Mouse (Mus musculus) embryo, embryonic 11.5 days (tissue): ENCODE measurements around the gene Cmklr1.

ENCODE experiments used
- DNase-seq: peaks from one replicate; pipeline ENCODE4 v3.0.0-alpha.2; 2012; ENCODE audit warnings: low read depth, low spot score

Cmklr1 gene

DNA sequence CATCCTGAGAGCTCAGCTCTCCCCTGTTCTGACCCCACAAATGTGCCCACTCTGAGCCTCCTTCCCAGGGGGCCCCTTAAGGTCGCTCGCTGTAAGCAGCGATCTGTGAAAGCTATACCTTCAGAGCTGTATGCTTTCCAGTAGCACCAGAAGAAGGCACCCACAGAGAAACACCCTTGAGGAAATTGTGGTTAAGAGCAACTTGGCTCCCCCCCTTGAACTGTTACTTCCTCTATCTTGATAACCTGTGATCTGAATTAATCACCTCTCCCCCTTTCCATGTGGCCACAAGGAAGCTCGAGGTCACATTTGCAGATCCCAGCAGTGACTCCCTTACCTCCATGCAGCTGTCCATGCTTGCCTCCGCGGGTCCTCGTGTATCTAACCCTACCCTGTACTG is 29.2 kb downstream of the Cmklr1 start:
- DNase-seq = no peak

DNA sequence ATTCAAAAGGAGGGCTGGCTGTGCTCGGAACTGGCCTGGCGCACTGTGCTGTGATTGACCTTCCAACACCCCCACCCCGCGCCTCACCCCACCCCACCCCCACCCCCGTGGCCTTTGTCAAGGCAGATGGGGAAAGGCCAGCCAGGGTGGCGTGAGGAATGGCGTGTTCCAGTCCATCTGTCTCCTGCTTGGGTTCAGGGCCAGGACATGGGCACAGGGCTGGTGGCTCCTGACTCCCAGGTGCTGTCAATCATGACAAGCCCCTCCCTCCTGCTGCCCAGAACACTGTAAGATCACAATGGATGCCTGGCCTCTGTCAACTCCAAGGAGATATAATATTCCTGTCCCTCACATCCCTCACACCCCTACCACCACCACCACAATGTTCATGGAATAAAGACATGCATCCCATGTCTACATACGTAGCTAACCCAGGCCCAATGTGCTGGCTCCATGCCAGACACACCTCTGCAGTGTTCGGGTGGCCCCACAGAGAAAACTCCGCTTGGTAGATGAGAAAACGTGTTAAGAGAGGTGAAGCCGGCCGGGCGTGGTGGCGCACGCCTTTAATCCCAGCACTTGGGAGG is 30.0 kb downstream of the Cmklr1 start:
- DNase-seq = no peak

DNA sequence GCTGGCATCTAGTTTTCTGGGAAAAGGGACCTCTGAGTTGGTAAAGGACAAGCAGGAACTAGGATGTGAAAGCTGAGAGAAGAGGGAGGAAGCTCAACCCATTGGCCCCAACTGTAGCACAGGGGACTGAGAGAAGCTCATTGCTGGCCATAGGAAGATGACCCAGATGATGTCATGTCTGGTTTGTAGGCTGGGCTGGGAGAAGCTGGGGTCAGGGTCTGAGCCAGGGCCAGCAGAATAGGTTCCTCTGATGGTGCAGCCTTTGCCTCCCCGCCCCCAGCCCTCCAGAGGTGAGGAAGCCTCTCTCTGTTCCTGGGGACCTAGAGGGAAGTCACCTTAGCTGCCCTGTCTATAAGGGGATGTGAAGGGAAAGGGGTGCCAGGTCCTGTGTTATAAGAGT is 31.1 kb downstream of the Cmklr1 start:
- no peak for DNase-seq

DNA sequence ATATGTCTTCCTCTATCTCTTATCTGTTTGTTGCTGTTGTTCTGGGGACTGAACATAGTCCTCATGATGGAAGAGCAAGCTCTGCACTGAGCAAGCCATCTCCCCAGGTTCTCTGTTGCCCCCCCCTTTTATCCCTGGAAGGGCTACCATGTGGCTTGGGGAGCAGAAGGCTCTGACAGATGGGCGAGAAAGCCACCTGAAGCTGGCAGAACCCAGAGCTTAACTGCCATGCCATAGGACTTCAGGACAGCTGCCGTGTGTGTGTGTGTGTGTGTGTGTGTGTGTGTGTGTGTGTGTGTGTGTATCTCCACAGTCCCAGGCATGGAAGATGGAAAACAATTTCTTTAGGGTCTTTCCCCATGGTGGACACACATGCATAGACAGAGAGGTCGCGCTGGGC is 31.5 kb downstream of the Cmklr1 start:
- no peak for DNase-seq

DNA sequence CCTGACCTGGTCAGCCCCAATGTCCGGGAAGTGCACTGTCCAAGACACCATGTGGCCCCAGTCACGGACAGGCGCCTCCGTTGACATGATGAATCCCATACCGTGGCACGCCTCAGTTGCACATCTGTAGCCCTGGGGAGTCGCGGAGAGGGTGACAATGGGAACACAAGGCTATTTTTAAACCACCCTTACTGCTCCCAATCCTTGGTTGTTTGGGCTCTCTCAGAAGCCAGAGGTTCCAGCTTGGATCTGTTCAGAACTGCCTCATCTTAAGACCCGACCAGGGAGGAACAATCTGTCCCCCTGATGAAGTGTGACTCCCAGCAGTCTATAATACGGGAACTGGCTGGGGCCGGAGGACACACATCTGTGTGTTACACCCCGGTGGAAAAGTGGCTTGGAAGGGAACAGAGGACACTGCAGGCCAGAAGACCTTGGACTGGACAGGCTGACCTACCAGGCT is 38.4 kb downstream of the Cmklr1 start:
- DNase-seq = no peak

DNA sequence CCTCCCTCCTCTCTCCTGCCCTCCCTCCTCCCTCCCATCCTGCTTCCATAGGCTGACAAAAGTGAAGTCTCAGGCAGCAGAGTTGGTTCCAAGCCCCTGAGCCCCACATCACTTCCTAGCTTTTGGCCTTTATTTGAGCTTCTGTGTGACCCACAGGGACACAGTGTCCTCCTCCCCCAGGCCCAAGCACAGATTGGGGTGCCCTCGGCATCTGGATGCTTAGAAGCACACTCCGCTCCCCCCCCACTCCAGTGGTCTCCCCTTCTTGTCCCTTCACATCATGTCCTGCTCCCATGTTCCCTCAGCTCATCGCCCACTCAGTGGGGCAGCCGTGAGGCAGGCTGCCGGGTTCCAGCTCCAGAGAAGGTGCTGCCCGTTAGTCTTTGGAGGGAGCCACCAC is 39.1 kb downstream of the Cmklr1 start:
- DNase-seq = no peak

DNA sequence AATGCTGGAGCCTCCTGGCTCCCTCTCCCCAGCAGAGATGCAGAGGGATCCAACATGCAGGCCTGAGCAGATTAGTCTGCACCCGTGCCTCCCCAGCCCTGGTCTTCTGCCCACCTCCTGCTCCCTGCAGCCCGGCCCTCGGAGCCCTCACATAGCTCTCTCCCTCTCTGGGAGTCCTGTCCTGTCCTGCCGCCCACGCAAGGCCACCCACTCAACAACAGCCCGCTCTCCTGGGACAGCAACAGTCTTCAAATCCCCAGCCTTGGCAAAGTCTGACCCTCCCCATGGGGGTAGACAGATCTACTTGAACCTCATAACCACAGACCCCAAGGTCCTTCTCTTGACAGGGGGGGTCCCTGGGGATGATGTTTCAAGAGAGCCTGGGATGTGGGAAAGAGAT is 39.7 kb downstream of the Cmklr1 start:
- no peak for DNase-seq

DNA sequence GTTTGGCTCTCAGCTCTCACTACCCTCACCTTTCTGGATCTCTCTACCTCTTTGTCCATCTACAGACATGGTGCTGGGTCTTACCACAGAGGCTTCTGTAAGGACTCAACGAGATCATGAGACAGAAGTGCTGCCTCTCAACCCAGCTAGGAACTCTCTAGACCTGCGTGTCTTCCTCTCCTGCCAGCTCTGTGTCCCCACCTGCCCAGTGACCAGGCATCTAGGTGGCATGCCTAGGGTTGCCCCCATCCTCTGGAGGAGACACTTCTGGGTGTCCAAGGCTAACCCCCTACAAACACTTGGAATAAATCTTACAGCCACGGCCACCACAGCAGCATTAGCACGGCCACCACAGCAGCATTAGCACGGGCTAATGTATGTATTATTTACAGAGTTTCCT is 40.3 kb downstream of the Cmklr1 start:
- no peak for DNase-seq

DNA sequence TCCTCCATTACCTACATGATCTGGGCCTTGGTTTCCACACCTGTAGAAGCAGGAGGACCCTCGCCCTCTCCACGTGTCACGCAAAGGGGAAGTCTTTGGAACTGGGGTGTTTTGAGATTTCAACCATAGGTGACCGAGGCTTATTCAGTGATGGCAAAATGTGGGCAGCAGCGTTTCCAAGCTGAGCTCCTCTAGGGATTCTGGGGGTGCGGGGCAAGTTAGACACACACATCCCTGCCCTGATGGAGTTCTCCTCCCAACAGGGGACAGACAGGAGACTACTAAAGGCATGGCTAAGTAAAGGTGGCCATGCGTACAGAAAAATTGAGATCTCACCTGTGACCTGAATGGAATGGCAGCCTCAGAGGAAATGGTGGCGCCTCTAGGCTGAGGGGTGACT is 41.7 kb downstream of the Cmklr1 start:
- no peak for DNase-seq

DNA sequence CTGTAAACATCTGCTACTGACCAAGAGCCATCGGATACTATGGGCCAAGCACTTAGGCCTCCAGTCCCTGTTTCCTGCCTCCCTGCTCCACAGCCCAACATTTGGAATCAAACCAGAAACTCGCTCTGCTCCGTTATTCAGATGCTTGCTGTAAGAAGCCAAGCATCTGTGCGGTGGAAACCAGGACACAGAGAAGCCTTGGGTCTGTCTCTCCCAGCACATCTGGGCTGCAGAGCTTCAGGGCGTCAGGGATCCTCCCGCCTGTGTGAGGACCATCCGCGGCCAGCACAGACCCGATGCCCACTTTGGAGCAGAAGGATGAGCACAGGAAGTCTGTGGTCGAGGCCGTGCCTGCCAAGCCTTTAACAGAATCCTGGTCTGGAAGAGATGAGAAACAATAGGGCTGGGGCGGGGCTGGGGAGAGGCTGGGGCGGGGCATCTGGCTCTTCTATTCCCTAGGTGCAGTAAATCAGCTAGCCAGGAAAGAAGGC is 42.2 kb downstream of the Cmklr1 start:
- no peak for DNase-seq

DNA sequence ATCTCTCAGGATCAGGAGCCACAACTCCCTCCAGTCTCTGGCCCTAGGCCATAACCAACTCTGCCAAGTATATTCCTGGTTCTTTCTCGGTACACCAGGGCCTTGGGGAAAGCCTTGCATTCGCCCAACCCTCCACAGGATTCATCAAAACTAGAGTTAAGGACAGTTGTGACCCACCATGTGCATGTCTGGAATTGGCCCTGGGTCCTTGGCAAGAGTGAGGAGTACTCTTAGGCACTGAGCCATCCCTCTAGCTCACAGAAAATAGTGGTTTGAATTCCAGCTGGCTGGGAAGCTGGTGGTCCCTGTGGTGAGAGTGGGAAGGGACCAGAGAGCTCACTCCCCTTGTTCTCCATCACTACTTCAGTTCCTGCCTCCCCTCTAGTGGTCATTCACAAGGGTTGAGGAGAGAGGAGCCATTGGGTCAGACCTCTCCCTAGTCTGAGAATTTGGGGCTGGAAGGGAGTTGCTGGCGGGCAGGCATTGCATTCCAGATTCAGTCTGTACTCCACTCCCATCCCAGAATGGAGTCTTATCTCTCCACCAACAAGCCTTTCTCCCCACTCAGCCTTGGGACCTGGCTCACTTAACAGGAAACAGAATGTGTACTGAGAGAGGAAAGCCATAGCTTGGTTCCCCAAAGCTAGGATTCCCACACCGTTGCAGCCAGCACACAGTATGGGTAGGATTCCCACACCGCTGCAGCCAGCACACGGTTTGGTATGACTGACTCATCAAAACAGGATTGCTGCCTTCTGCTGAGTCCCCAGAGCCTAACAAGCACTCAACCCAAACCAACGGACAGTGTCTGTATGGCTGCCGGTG is 43.1 kb downstream of the Cmklr1 start:
- no peak for DNase-seq

DNA sequence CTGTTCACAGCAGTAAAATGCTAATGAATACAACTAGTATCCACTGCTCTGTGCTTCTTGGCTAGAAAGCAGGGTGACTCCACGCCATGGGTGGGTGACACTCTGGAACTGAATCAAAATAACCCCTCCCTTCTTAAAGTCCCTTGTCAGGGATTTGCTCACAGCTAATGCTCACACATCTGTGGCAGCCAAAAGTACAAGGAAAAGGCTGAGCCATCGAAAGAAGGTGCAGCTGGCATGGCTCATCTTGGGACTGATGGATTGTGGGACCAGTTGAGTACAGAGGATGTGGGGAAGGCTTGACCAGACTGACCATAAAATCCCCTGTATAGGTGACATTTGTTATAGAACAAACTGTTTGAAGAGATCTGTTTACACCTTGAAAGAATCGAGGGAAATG is 44.1 kb downstream of the Cmklr1 start:
- DNase-seq = no peak

DNA sequence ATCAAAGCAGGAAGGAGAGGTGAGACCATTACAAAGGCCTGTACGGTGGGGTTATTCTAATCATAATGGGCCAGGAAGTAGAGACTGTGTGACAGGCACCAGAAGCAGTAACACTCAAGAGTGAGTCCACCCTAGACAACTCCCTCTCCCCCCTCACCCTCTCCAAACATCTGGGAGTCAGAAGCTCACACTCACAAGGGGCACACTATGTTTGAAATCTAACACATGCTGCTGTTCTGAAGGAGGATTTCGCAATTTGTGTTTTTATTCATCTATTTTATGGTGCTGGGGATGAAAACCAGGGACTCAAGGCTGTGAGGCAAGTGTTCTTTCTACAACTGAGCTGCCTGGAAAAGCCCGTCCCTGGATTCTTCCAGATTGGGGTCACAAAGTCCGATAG is 45.5 kb downstream of the Cmklr1 start:
- no peak for DNase-seq

DNA sequence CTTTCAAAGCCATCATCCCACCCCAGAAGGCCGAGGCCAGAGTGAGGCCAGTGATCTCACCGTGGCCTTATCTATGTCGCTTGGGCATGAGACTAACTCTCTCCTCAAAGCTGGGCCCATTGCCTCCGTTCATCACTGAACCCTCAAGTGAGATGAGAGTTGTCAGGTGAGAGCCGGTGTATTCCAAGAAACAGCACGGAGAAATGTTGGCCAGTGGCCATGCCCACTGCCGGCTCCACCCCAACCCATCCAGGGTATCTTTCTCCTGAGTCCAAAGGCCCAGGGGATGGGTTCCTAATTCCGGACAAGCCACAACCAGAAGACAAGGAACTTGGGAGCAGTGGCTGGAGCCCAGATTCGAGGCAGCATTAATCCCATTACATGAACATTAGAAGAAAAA is 46.8 kb downstream of the Cmklr1 start:
- no peak for DNase-seq

DNA sequence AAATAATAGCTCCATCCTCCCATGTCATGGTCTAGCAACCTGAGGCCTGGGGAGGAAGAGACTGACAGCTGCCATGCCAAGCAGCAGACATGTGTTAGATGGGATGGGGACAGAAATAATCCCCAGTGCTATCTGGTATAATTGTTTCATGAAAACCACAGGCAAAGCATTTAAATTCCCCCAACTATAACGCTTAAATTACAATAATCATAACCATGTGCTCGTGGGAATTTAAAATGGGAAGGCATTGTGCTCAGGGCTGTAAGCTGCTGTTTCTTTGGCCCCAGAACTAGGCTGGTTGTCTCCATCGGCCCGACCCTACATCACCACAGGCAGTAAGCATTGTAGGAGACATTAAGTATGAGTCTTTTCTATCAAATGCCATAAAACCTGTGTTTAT is 49.4 kb downstream of the Cmklr1 start:
- no peak for DNase-seq

DNA sequence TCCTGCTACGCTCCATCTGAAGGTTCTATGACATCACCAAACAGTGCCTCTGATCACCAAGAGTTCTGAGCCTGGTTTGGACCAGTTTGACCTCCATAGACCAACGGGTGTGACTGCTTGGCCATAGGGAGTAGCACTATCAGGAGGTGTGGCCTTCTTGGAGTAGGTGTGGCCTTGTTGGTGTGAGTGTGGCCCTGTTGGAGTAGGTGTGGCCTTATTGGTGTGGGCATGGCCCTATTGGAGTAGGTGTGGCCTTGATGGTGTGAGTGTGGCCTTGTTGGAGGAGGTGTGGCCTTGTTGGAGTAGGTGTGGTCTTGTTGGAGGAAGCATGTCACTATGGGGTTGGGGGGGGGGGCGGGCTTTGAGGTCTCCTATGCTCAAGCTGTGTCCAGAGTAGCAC is 50.0 kb downstream of the Cmklr1 start:
- DNase-seq = no peak

DNA sequence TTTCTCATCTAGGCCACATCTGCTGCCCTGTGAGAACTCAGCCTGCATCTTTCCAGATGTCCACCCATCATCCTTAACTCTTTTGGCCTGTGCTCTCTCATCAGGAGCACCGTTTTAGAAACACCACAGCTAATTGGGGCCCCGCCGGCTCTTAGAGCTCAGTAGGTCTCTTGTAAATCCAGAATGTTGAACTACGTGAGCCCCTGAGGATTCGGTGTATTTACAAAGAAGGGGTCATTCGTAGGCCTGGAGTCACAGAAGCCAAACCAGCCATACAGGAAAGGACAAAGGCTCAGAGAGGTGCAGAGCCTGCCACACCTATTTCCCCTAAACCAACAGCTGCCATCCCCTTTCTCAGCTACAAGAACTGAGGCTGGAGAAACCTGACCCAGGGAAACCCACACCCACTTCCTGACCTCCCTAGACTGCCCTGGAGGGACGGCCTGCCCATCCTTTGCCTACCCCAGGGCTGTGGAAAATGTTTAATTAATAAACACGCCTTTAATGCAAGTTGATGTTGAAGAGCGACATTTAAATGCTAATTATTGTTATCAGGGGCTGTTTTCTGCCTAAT is 53.4 kb downstream of the Cmklr1 start:
- no peak for DNase-seq

DNA sequence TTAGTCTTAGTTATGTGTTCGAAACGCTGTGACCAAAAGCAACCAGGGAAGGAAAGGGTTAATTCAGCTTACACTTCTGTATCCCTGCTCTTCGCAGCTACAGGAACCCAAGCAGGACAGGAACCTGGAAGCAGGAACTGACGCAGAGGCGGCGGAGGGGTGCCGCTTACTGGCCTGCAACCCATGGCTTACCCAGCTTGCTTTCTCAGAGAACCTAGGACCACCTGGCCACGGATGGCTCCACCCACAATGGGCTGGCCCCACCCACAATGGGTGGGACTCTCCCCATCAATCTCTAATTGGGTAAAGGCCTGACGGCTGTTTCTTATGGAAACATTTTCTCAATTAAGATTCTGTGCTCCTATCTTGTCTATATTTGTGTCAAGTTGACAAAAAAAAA is 54.0 kb downstream of the Cmklr1 start:
- DNase-seq = no peak

DNA sequence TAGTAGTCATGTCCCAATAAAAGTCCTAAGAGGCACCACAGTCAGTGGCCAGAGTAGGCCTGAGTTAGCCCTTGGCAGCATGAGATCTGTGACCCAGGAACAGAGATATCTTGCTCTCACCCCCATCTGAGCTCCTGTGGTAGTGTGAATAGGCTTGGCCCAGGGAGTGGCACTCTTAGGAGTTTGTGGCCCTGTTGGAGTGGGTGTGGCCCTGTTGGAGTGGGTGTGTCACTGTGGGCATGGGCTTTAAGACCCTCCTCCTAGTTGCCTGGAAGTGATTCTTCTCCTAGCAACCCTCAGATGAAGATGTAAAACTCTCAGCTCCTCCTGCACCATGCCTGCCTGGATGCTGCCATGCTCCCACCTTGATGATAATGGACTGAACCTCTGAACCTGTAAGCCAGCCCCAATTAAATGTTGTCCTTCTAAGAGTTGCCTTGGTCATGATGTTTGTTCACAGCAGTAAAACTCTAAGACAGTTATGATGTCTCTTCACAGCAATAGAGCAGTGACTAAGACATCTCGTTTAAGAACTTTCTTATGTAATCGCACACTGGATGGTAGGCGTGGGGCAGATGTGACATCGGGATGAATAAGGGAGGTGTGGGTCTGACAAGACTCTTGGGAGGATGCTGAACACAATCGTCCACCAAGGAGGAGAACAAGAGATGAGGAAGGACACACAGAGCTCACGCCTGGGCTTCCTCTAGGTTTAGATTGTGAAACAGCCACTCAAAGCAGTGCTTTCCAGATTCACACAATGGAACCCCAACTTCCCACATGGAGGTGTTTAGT is 56.1 kb downstream of the Cmklr1 start:
- DNase-seq = no peak

DNA sequence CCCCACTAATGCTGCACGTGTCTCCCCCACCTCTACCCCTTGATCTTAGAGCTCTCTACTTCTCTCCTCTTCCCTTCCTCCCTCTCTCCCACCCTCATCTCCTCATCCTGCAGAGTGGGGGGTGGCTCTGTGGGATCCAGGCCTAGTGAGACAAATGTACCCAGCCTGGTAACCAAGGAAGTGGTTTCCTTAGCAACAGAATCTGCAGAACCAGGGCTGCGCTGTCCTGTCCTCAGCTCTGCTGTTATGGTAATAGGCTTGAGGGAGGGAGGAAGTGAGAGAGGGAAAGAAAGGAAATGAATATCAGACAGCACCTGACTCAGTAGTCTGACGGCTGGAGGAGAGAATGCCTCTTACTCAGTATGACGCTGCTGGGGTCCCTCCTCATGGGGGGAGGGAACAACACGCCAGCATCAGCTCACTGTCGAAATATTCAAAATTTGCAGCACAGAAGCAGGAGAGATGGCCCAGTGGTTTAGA is 58.4 kb downstream of the Cmklr1 start:
- DNase-seq = peak; percentile 26

DNA sequence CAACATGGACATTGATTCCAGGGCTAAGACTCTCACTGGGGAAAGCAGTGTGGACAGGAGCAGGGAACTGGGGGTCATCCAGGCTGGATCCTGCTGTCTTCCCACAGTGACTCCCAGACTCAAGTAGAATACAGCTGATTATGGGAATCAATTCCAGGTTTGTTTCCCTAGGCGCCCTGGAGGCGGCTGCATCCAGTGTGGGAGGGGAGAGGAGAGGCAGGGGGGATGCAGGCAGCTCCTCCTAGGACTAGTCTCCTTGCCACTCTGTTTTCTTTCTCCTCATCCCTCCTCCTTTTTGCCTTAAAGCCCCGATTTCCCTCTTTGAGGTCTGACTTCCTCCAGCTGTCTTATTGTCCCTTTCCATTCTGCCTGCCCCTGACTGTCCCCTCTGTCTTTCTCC is 59.1 kb downstream of the Cmklr1 start:
- no peak for DNase-seq

DNA sequence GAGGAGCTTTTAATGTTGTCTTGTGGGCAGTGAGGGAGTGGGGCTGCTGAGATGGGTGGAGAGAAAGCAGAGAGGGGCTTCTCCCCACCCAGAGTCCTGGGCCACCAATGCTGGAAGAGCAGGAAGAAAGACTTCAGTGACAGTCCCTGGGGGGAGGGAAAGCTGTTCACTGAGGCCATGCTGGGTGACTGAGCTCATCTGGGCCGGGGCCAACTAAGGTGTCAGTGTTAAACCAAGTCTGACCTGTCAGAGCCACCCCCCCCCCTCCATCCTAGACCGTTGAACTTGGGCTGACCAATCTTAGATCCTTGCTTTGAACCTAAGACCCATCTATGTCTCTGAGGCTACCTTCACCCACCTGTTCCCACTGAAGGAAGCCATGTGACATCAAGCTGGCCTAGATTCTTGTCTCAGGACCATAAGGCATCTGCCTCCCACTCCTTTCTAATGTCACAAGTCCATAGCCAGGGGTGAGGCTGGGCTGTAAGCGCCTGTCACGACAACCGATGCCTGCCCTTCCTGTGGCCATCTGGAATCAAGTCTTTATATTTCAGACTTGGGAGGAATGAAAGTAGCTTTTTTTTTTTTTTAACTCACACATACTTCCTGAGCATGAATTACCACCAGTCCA is 60.1 kb downstream of the Cmklr1 start:
- DNase-seq = no peak
